Mouse (Mus musculus): ENCODE results near the gene Dguok. TPM values are rescaled to one million over a fixed set of nuclear protein-coding genes. Genes with fewer than 3 reads are reported as not detected.

Dguok gene
- polyA plus RNA-seq (2012) = 1.2 and 1.3 TPM in 2 replicates

GRCm38 (mm10) chr6:83506258-83507167 lies at the start of gene Dguok:
Gene Dguok (minus strand): TSS chr6:83506969.
- peaks cover 11% of the 10 kb centered on the region for H3K36me3 ChIP-seq (ENCODE audit: control insufficient read depth)
- H3K27me3 ChIP-seq (ENCODE audit: control insufficient read depth) = no peaks in the 10 kb centered on the region
- H3K4me3 ChIP-seq (replicated peaks) = peak within 1 kb of the TSS; percentile 76
- TF ChIP-seq TAL1 (IDR thresholded peaks at IDR 0.05; ENCODE audit: low read length) (no peak), GATA1 (IDR thresholded peaks at IDR 0.05; ENCODE audit: low read length) (no peak)
- no peaks in the 10 kb centered on the region for H3K9me3 ChIP-seq (ENCODE audit: control insufficient read depth, low read length)
- H3K4me1 ChIP-seq (ENCODE audit: control insufficient read depth) = peaks cover 49% of the 10 kb centered on the region

GRCm38 (mm10) chr6:83555972-83556371 lies 49.2 kb upstream of the Dguok start:
- H3K36me3 ChIP-seq (ENCODE audit: control insufficient read depth) = peaks cover 49% of the 10 kb centered on the region
- H3K4me1 ChIP-seq (ENCODE audit: control insufficient read depth) = no peaks in the 10 kb centered on the region
- H3K9me3 ChIP-seq (ENCODE audit: control insufficient read depth, low read length) = no peaks in the 10 kb centered on the region
- no peaks in the 10 kb centered on the region for H3K27me3 ChIP-seq (ENCODE audit: control insufficient read depth)
- TF ChIP-seq GATA1 (IDR thresholded peaks at IDR 0.05; ENCODE audit: low read length) = no peak
- no peak for TF ChIP-seq TAL1 (IDR thresholded peaks at IDR 0.05; ENCODE audit: low read length)
- H3K4me3 ChIP-seq (replicated peaks) = no peak overlapping the region

DNA sequence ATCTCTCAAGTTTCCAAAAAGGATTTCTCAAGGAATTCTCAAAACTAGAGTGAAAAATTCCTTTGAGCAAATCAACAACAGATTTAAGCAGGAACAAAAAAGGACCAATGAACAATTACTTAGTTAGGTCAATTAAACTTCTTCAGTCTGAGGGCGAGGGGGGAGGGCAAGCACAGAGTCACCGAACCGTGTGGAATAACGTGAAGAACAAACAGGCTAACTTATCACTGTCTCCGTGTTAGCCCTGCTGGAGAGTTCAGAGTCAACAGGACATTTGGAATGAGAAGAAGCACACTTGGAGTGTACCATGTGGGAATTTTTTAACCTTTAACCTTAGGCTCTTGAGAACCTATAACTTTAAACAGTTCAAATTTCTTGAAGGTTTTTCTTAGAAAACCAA lies 41.6 kb upstream of the Dguok start:
- TF ChIP-seq TAL1 (IDR thresholded peaks at IDR 0.05; ENCODE audit: low read length) = no peak
- no peak for TF ChIP-seq GATA1 (IDR thresholded peaks at IDR 0.05; ENCODE audit: low read length)
- H3K36me3 ChIP-seq (ENCODE audit: control insufficient read depth) = peaks cover 32% of the 10 kb centered on the region
- no peak overlapping the region for H3K4me3 ChIP-seq (replicated peaks)
- H3K9me3 ChIP-seq (ENCODE audit: control insufficient read depth, low read length) = peaks cover 2% of the 10 kb centered on the region; the same call in 1 of the 2 replicates
- no peaks in the 10 kb centered on the region for H3K4me1 ChIP-seq (ENCODE audit: control insufficient read depth)
- no peaks in the 10 kb centered on the region for H3K27me3 ChIP-seq (ENCODE audit: control insufficient read depth)

GRCm38 (mm10) chr6:83545778-83546177 lies 39.0 kb upstream of the Dguok start:
- no peak for TF ChIP-seq GATA1 (IDR thresholded peaks at IDR 0.05; ENCODE audit: low read length)
- no peak for TF ChIP-seq TAL1 (IDR thresholded peaks at IDR 0.05; ENCODE audit: low read length)
- peaks cover 31% of the 10 kb centered on the region for H3K36me3 ChIP-seq (ENCODE audit: control insufficient read depth)
- H3K4me3 ChIP-seq (replicated peaks) = no peak overlapping the region
- no peaks in the 10 kb centered on the region for H3K27me3 ChIP-seq (ENCODE audit: control insufficient read depth)
- H3K9me3 ChIP-seq (ENCODE audit: control insufficient read depth, low read length) = peaks cover 2% of the 10 kb centered on the region; the same call in 1 of the 2 replicates
- no peaks in the 10 kb centered on the region for H3K4me1 ChIP-seq (ENCODE audit: control insufficient read depth)

- TF ChIP-seq TAL1 (IDR thresholded peaks at IDR 0.05; ENCODE audit: low read length) (no peak), GATA1 (IDR thresholded peaks at IDR 0.05; ENCODE audit: low read length) (no peak)
- H3K9me3 ChIP-seq (ENCODE audit: control insufficient read depth, low read length) = no peaks in the 10 kb centered on the region
- H3K4me1 ChIP-seq (ENCODE audit: control insufficient read depth) = no peaks in the 10 kb centered on the region
- no peaks in the 10 kb centered on the region; the same call in 1 of the 2 replicates for H3K27me3 ChIP-seq (ENCODE audit: control insufficient read depth)
- no peak overlapping the region for H3K4me3 ChIP-seq (replicated peaks)
- peaks cover 23% of the 10 kb centered on the region for H3K36me3 ChIP-seq (ENCODE audit: control insufficient read depth)
Measured at GRCm38 (mm10) chr6:83541756-83542456, 35.1 kb upstream of the Dguok start.

DNA sequence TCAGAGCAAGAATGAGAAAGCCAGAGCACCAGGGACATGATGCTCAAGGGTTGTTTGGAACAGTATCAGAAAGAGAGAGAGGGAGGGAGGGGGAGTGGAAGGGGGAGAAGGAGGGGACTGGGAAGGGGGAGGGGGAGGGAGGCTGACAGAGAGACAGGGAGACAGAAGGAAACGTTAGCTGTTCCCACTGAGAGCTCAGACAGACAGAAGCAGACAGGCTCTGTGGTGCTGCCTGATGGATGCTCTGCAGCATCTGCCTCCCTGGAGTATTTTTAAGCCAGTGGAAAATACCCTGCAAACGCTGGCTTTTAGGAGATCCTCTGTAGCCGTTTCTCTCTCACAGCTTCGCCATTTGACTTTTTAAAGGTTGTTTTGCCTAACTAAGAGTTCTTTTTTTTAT lies 33.2 kb upstream of the Dguok start:
- Histone ChIP-seq H3K27me3 (ENCODE audit: control insufficient read depth) (peaks cover 2% of the 10 kb centered on the region; the same call in 1 of the 2 replicates), H3K36me3 (ENCODE audit: control insufficient read depth) (peaks cover 8% of the 10 kb centered on the region), H3K9me3 (ENCODE audit: control insufficient read depth, low read length) (no peaks in the 10 kb centered on the region), H3K4me3 (replicated peaks) (no peak overlapping the region), H3K4me1 (ENCODE audit: control insufficient read depth) (no peaks in the 10 kb centered on the region)
- no peak for TF ChIP-seq GATA1 (IDR thresholded peaks at IDR 0.05; ENCODE audit: low read length)
- TF ChIP-seq TAL1 (IDR thresholded peaks at IDR 0.05; ENCODE audit: low read length) = no peak

- TF ChIP-seq GATA1 (IDR thresholded peaks at IDR 0.05; ENCODE audit: low read length) = no peak
- TF ChIP-seq TAL1 (IDR thresholded peaks at IDR 0.05; ENCODE audit: low read length) = no peak
- no peaks in the 10 kb centered on the region for H3K4me1 ChIP-seq (ENCODE audit: control insufficient read depth)
Measured at GRCm38 (mm10) chr6:83536795-83537059, 30.0 kb upstream of the Dguok start.

DNA sequence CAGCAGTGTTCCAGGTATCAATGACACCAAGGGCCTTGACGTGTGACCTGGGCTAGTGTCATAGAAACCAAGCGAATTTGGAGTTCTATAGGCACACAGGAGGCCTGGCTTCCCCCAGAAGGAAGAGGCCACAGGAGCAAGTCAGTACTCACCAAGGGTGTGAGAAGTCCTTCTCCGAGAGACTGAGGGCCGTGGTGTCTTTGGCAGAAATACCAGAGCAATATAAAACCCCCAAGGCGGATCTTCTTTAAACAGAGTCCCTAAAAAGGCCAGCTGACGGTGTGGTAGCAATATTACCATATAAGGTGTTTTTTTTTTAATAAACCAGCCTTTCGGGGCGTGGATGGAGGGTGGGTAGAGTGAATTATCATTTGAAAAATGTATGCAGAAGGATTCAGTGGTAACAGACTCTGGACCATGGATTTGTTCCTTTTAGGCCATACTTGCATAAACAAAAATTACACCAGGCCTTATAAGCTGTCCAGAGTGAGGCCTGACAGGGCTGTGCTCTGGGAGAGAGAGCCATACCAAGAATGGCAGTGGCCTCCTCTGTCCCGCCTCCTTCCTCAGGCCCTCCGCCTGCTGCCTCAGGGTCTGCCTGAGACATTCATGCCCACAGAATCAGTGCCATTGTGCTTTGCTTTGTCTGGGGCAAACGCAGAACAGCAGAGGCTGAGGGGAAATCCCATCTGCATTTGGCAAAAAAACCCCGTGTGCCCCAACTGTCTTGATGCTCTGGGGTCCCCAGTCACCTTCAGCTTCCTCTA lies 29.4 kb upstream of the Dguok start, which contains the start of gene Actg2:
TSS of gene Actg2 (minus strand) at position 238 of the 767 bp plus-strand sequence.
- no peaks in the 10 kb centered on the region for H3K9me3 ChIP-seq (ENCODE audit: control insufficient read depth, low read length)
- peaks cover 5% of the 10 kb centered on the region for H3K27me3 ChIP-seq (ENCODE audit: control insufficient read depth)
- H3K4me3 ChIP-seq (replicated peaks) = no peak within 1 kb of the TSS

More at GRCm38 (mm10) chr6:83536795-83537059, 30.0 kb upstream of the Dguok start:
- no peak overlapping the region for H3K4me3 ChIP-seq (replicated peaks)
- no peaks in the 10 kb centered on the region for H3K9me3 ChIP-seq (ENCODE audit: control insufficient read depth, low read length)
- peaks cover 3% of the 10 kb centered on the region for H3K27me3 ChIP-seq (ENCODE audit: control insufficient read depth)
- H3K36me3 ChIP-seq (ENCODE audit: control insufficient read depth) = no peaks in the 10 kb centered on the region

More for the DNA sequence above, 29.4 kb upstream of the Dguok start, which contains the start of gene Actg2:
- Histone ChIP-seq H3K36me3 (ENCODE audit: control insufficient read depth) (no peaks in the 10 kb centered on the region), H3K4me1 (ENCODE audit: control insufficient read depth) (no peaks in the 10 kb centered on the region)
- no peak for TF ChIP-seq GATA1 (IDR thresholded peaks at IDR 0.05; ENCODE audit: low read length)
- TF ChIP-seq TAL1 (IDR thresholded peaks at IDR 0.05; ENCODE audit: low read length) = no peak
